Mouse (Mus musculus) right cerebral cortex, postnatal 25 days (tissue): ENCODE measurements around the gene Zgrf1.

Experiments
- DNase-seq: peaks from one replicate; pipeline ENCODE4 v3.0.0; 2022

The Zgrf1 gene

DNA sequence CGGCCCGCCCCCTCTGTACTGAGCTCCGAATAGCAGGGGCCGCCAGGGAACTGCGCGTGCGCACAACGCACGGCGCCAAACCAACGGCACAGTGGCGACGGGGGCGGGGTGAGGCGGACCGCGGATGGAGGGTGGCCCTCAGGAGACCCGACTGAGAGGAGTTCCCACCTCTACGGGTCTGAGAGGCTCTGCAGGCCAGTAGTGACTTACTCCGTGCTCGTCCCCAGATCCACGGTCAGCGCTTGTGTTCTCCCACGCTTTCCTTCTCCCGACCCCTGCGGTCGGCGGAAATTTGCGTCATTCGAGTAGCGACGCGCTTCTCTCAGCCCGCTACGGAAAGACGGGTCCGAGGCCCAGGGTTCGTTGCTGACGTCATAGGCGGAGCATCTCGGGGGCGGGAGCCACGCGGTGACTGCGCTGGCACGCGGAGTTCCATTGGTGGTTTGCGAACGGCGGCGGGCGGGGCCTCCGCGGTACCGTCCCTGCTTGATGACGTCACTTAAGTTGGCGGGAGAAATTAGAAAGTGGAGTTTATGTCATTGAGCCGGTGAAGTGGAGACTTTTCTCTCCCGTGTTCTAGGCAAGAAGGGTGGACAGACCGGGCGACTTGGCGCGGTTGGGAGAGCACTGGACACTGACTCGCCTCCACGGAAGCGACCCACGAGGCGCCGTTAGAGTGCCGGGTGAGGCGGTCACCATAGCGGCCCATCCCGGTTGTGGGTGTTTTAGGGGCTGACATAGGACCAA lies at the start of gene Zgrf1, which contains the start of gene Larp7:
Gene Zgrf1, plus strand, starts transcription at position 517 of the 747 bp plus-strand sequence.
Gene Larp7, minus strand, starts transcription at position 377 of the 747 bp plus-strand sequence.
- DNase-seq, result peak; percentile 99

DNA sequence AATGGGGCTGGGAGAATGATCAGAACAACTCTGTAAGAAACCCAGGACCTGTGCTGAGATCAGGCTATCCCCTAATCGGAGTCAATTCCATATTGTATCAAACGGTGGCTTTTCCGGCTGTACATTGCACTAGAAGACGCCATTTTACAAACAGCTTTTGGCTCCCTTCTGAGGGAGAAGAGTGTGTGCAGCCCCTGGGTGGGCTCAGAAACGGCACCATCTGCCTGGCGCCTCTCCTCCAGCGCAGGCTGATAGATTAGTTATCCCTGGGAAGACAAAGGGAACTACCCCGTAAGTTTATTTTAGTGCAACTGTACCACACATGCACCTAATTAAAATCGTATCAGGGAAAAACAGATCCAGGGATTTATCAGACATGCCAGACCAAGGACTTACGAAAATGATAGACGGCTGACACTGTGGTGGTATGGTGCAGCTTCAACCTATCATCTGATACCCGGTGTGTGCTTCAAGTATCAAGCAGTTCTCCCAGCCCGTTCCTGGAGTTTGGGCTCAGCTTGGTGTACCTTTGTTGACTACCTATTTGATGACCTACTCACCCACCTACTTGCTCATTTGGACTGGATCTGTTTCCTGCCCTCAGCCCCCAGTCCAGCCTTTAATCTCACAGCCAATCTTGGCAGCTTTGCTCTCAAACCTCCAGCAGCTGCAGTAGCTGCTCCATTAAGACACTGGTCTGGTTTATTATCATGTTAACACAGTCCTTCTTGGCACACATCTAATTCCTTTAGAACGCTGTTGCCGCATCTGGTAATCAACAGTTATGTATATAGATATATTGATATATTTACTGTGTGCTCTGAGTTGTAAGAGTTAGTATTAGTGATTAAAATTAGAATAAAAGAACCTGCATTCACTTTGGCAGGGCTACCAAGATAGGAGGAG lies 45.2 kb upstream of the Zgrf1 start:
- DNase-seq, result no peak

DNA sequence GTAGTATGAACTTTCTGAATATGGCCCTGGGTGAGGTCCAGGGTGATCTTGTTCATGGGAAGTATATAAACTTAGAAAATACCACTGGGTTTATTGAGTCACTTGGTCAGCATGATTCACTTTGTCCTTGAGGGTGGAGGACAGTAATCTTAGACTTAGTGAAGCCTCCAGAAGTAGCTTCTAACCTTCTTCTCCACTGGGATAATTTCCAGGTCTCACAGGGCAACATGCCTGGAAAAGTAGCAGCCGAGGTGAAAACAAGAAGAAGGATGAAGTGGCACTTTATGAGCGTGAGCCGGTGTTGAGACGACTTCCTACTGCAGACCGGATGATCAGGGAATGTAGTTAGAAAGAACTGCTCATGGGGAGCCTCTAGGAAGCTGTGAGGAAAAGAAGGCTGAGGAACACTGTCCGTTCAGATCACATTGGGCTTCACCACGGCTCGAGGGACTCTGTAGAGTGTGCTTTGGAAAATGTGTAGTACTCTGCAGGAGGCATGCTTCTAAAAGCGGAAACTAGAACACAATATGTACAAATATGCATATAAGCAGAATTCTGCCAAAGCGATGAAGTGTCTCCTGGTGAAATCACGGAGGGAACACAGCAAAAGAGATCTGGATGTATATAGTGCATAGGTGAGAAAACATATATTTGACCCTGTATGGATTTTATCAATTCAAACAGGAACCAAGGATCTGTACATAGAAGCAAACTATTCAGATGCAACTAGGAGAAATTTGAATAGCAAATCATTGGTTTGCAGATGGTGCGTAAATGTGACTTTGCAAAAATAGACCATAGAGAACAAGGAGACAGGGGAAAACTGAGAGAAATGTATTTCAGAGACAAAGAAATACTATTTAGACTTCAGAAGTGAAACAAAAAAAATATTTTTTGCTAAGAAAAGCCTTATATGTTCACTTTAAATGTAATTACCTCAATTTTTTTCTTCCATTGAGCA lies 41.2 kb upstream of the Zgrf1 start:
- DNase-seq, result no peak

DNA sequence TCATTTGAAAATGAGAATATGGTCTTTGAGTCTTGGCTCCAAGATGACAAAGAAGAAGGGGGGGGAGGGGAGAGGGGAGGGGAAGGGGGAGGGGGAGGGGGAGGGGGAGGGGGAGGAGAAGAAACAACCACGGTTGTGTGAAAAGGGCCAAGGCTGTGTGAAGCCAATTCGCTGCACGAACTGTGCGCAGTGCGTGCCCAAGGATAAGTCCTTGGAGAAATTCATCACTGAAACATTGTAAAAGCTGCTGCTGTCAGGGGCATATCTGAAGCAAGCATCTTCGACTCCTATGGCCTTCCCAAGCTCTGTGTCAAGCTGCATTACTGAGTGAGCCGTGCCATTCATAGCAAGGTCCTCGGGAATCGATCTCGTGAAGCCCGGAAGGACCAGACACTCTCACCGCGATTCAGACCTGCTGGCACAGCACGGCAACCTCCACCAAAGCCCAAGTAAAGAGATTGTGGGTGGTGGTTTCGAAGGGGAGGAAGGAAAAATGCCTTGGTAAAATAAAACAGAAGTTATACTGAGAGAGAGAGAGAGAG lies 40.4 kb upstream of the Zgrf1 start:
- no peak for DNase-seq

DNA sequence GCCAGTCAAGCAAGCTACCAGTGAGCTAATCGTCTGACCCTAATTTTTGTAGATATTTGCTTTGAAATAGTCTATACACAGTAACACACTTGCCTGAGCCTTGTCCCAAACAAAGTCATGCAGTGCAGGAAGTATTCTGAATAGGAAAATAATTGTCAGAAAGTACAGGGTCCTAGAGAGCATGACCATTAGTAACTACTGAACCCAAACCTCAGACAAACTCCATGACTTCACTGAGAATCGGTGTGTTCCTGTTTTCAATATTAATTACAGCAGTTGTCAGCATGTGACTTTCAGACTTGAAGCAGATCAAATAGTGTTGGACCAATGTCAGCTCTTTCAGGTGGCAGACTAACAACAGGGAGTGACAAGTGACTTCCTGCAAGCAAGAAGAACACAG lies 39.6 kb upstream of the Zgrf1 start:
- DNase-seq, result no peak

DNA sequence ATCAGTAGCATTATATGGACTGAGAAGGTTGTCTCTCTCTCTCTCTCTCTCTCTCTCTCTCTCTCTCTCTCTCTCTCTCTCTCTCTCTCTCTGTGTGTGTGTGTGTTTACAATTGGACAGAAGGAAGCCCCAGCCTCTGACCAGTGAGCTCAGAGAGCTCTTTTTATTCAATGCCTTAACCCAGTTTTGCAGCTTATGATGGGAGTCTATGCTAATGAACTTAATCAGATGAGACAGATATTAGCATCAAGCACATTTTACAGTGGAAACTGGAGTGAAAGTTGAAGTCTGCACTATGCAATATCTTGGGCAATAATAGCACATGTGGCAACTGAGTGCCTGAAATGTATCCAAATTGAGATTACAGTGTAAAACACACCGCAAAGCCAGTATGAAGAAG lies 38.0 kb upstream of the Zgrf1 start:
- DNase-seq, result no peak

DNA sequence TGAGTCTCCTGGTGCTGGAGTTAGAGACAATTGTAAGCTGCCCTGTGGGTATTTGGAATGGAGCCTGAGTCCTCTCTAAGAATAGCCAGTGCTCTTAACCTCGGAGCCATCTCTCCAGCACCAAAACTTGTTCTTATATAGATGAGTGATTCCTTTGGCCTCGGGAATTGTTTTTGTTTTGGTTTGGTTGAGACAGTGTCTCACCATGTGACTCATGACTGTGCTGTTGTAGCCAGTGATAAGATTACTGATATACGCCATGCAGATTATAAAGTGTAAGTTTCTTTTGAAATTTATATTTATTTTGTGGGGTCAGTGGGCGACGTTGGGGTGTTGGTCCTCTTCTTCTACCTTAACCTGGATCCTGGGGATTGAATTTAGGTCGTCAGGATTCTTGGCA lies 33.0 kb upstream of the Zgrf1 start:
- DNase-seq, result no peak

DNA sequence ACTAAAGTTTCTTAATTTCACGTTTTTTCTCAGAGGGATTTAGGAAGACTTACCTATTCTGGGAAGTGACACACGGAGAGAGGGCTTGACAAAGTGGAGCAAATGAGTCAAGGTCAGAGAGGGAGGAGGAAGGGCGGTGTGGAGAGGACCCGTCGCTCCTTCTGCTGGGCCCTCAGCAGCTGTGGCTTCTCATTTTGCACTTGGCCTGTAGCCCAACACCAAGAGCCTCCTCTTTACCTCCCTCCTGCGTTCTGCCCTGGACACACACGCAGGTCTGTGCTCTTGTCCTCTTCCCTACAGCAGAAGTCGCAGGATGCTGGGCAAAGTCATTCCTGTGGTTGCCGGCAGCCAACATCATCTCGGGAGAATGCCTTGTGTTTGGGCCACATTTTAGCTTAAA lies 32.1 kb upstream of the Zgrf1 start:
- DNase-seq, result no peak

DNA sequence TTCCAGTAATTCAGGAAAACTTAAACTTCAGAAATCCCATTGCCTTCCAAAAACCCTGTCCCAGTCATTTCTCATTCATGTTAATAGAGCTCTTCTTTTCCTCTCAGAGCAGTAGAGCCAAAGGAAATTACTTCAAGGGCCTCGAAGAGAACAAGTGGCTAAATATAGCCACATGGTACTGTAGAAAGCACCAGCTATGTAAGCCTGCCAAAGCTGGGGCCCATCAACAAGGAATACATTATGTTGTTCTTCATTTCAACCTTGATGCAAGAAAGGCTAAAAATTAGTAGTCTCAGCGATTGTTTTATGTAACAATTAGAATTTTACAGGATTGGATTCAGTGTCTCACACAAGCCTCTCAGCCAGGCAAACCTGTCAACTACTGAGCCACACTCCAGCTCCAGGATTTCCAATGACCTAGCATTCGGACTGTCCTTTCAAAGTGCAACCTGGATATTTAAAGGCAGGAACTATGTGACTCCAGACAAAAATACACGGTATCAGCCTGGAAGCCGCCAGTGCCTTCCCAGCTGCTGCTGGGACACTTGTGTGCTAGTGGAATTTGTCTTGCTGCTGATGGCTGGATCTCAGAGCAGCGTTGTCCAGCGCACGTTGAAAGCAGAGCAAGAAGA lies 28.0 kb upstream of the Zgrf1 start:
- no peak for DNase-seq

DNA sequence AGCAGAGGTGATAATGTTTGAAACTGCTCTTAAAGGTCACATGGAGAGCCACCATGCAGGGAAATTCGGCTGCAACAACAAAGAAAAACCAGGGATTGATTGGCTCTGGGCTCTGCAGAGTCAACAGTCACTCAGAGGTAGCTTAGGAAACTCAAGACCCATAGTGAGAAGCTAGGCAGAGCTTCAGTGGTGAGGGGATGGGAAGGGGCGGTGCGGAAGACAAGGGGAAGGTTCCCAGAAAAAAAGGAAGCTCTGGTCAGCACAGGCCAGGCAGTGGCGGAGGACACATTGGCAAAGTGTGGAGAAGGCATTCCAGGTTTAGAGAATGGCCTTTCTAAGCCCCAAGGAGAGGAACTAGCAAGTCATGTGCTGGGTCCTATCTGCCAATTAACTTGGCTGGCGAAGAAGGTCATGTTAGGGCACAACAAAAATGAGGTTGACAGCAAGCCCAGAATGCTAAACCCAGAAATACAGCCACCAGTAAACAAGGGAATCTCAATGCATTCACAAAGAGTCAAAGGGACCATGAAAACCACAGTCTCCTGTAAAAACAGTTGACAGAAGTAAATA lies 25.7 kb upstream of the Zgrf1 start:
- DNase-seq, result no peak

DNA sequence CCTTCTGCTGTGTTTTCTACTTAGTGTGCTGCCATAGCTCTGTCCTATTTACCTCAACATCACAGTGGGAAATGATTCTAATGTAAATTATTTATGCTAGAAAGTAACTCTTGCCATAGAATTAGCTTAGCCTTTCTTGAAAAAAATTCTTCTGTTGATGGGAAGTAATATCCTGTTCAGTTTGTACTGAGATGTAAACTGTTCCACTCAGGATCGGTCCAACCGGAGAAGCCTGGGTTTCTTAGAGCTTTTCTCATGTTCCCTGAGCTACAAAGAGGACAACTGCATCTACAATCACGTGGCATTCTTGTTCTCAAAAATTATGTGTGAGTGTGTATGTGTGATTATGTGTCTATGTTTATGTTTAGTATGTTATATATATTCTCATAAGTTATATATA lies 24.1 kb upstream of the Zgrf1 start:
- no peak for DNase-seq

DNA sequence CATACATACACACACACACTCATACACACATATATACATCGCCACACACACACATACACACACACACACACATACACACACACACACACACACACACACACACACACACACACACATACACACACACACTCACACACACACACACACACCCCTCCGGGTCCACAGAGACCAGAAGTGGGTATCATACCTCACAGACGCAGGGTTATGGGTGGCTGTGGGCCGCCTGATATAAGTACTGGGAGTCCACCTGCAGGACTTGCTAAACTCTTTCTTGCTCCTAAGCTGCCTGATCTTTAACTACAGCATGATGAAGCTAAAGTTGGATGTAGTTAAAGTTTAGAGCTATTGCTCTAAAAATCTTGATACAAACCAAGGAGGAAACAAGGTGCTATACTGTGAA lies 23.5 kb upstream of the Zgrf1 start:
- no peak for DNase-seq

DNA sequence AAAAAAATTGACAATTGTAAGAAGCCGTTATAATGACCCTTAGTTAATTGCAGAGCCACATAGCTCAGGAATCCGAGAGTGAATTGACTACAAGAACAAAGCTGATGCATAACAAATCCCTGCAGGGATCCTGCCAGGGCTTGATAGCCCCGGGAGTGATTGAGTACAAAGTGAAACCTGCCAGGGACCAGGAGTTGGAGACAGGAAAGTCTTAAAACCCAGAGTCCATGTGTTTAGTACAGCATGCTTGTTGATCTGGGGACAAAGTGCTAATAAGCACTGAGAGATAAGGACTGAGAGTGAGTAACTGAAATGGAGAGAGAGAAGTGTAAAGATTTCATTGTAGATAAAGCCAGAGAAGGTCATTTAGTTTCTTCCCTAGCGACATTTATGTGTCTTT lies 23.0 kb upstream of the Zgrf1 start:
- DNase-seq, result no peak

DNA sequence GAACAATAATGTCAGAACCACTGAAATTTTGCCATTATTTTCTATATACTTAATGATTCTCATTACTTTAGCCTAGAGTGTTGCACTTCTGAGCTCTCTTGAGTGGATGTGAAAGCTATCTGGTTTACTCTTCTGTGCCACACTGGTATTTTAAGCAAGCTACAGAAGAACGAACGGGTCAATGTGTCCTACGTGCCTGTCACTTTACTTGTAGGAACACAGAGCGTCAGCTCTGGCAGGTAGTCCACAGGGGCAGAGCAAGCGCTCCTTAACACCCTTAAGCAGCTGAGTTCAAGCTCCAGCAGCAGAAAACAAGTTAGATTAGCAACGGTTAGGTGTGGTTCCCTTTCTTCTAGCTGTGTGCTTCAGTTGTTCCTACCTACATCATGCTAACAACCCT lies 14.1 kb upstream of the Zgrf1 start:
- no peak for DNase-seq

DNA sequence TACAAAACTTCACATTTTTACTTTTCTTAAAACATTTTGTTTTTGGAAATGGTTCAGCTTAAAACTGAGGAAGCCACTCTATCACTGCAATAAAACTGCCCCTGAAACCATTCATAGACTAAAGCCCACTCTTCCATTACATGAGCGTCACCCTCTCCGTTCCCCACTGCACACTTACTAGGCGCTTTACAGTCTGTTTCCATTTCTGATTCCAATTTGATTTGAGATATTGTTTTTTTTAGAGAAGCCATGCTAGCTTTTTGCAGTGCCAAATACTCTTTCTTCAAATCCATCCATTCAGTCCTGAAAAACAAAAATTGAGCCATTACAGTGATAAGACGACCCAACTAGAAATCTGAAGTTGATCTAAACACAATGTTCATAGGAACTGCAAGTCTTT lies 9.3 kb upstream of the Zgrf1 start:
- no peak for DNase-seq

DNA sequence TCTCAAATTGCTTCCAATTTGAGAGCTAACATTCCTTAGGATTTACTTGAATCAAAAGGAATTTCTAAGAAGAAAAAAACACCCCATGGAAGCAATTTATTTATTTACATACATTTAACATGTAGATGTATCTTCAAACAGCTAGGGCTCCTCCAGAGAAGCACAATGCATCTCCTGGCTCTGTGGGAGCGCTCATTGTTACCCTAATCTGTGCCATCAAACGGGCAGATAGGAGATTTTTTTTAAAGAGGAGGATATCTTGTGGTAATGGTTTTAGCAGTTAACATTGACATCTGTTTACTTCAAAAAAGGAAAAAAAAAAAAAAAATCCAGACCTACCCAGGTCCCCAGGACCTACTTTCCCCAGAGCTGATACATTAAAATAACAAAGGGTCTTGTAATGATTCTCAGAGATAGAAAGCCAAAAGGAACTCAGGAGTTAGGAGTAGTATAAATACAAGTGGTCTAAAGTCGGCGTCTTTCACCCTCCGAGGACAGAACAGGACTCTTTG lies 8.6 kb upstream of the Zgrf1 start:
- DNase-seq, result no peak

DNA sequence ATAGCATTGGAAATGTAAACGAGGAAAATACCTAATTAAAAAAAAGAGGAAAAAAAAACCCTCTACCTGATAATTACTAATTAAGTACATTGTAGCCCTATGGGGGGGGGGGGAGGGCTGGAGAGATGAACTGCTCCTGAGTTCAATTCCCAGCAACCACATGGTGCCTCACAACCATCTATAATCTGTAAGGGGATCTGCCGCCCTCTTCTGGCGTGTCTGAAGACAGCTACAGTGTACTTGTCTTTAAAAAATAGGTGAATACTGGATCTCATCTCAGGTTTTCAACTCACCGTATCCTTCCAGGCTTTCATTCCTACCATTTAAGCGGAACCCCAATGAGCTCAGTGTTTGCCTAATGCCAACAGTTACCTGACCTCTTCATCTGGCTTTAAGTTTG lies 5.4 kb upstream of the Zgrf1 start:
- no peak for DNase-seq

DNA sequence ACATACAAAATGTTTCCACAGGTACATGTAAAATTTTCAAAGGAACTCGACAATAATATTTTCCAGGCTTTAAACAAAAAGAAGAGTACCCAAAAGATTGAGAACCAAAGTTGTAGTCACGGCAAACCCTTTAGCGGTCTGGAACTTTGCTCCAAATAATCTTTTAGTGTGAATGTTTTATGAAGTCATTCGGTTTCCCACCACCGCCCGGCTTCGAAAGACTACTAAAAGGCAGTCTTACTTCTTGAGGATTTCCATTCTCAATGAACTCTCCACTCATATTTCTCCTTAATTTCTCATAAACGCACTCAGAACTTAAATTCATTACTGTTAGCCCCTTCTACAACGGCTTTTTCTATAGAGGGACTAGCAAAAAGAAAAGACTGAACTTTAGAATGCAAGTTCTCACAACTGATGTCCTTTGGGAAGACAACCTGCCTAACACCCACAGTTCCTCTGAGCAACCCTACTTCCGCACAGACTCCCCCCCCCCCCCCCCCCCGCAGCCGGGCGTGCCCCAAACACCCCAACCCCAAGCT lies 786 bp upstream of the Zgrf1 start:
- DNase-seq, result no peak

DNA sequence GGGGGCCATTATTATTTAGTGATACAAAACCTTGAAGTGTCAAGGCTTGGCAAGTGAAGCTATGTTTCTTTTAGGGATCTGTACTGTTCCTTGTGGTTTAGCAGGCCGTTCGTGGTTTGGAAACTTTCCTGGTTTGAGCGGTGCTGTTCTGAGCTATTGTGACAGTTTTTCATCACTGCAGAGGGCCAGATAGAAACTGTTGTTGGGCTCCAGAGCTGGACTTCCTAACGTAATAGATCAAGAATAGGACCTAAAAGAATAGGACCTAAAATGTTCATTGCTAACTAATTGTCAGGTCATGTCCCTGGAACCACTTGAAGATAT lies 393 bp downstream of the Zgrf1 start:
- no peak for DNase-seq

DNA sequence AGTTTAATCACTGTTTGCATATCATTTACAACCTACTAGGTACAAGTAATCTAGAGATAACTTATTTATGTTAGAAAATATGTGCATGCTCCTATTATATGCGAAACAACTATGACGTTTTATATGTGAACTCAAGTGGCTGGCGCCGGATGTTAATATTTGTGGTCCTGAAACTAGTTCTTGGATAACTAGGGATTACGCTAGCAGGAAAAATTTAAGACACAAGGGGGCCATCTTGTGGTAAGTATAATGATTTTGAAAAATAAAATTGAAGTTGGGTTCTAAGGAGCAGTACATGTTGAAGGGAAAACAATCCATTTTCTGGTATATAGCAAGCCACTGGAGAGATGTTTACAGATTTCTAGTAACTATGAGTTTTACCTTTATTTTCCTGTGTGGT lies 1.4 kb downstream of the Zgrf1 start:
- no peak for DNase-seq

DNA sequence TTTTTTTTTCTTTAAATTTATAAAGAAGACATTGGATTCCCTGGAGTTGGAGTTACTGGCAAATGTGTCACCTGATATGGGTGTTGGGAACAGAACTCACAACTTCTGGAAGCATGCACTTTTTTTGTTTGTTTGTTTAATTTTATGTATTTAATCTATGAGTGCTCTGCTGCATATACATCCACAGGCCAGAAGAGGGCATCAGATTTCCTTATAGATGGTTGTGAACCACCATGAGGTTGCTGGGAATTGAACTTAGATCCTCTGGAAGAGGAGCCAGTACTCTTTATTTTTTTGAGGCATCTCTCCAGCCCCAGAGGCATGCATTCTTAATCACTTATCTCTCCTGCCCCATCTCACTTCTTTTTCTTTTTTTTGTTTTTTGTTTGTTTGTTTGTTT lies 4.9 kb downstream of the Zgrf1 start:
- no peak for DNase-seq

DNA sequence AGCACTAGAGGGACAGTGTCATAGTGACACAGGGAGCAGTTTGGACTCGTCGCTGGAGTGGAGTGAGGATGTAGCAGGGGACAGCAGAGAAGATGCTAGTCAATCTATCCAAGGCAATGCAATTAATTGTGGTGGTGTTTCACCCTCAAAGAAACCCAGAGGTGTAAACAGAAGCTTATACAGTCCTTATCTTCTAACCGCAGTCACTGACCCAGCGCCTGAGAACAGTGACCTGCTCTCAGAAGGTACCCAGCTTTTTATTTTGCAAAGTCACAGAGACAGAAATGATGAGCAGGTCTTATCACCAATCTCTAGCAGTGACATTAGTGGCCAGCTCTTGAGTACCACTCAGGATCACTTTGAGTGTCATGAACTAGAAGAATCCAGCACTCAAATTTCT lies 9.7 kb downstream of the Zgrf1 start:
- DNase-seq, result no peak
